ENCODE assay signal across 14 mouse cellular contexts in genomic region chrX:101944761-101945330, GRCm38 (mm10).
"Had no signal": no experiment of that assay in that cellular context is flagged by ENCODE, and none has a peak within 500 bp of the region (broad histone marks: within the 10 kb centered on the region; RNA-seq: fewer than 3 reads in every experiment).

No protein-coding gene starts in this region.

- H3K27ac ChIP-seq: limb, embryonic 13.5 days; liver, embryonic 12.5 days; midbrain, embryonic 10.5 days; neural tube, embryonic 15.5 days had no signal

- H3K4me1 ChIP-seq: liver, embryonic 12.5 days; neural tube, embryonic 15.5 days had no signal

- H3K9ac ChIP-seq: limb, embryonic 13.5 days; liver, embryonic 12.5 days; lung, embryonic 14.5 days; neural tube, embryonic 15.5 days had no signal

- H3K9me3 ChIP-seq: limb, embryonic 13.5 days; liver, embryonic 12.5 days; midbrain, embryonic 10.5 days; neural tube, embryonic 15.5 days had no signal

- H3K36me3 ChIP-seq: limb, embryonic 13.5 days; liver, embryonic 12.5 days; midbrain, embryonic 10.5 days; neural tube, embryonic 15.5 days had no signal

- H3K4me2 ChIP-seq: limb, embryonic 13.5 days; liver, embryonic 12.5 days; lung, embryonic 14.5 days; neural tube, embryonic 15.5 days had no signal

- DNase-seq: left cerebral cortex, postnatal 4 days; lung, embryonic 14.5 days; lung, postnatal 10 days; lung, postnatal 4 days; midbrain, embryonic 14.5 days; right cerebral cortex, adult 18-20 months; right cerebral cortex, postnatal 25 days had no signal

- ATAC-seq: inflammation-experienced regulatory T-cells, adult 6 months; intestine, postnatal 0 days; liver, embryonic 12.5 days had no signal

- H3K4me3 ChIP-seq: limb, embryonic 13.5 days; liver, embryonic 12.5 days; midbrain, embryonic 10.5 days; myocyte; neural tube, embryonic 15.5 days had no signal
